Mouse (Mus musculus): Measurements from ENCODE around the gene Ahsg. TPM values are rescaled to one million over a fixed set of nuclear protein-coding genes. Genes with fewer than 3 reads are reported as not detected.
"Not testable (repeated sequence)": the region's sequence is repeated elsewhere in the genome, so short reads cannot be mapped to it uniquely, and the experiment has no call there.

Ahsg gene
- polyA plus RNA-seq, 2 experiments: 1.4 TPM; not detected in 1

- Histone ChIP-seq H3K4me1 (ENCODE audit: control insufficient read depth, insufficient read depth, low read length) (no peaks in the 10 kb centered on the region), H3K27me3 (ENCODE audit: control insufficient read depth, insufficient read depth, low read length) (no peaks in the 10 kb centered on the region), H3K36me3 (ENCODE audit: control insufficient read depth, insufficient read depth, low read length) (no peaks in the 10 kb centered on the region), H3K9ac (ENCODE audit: low read depth, low read length, severe bottlenecking) (no peak overlapping the region), H3K4me3 (replicated peaks; ENCODE audit: low read length) (no peak overlapping the region), H3K27ac (replicated peaks; ENCODE audit: low read depth, low read length) (no peak overlapping the region), H3K4me2 (replicated peaks; ENCODE audit: low read depth, low read length, severe bottlenecking) (no peak overlapping the region), H3K9me3 (ENCODE audit: control insufficient read depth, low read length) (no peaks in the 10 kb centered on the region)
- 74% methylated on average over 2 of the region's 2 CpGs for WGBS
- ATAC-seq (ENCODE audit: low FRiP score, low read depth) (no peak), DNase-seq (ENCODE audit: low spot score) (no peak)
- TF ChIP-seq POLR2A (IDR thresholded peaks at IDR 0.05; ENCODE audit: borderline replicate concordance, extremely low read depth, insufficient read depth, insufficient read length): no peak
Measured at GRCm38 (mm10) chr16:22938541-22938940, 47.5 kb downstream of the Ahsg start.

- Histone ChIP-seq H3K4me1 (ENCODE audit: control insufficient read depth, insufficient read depth, low read length) (no peaks in the 10 kb centered on the region), H3K9ac (ENCODE audit: low read depth, low read length, severe bottlenecking) (no peak overlapping the region), H3K27ac (replicated peaks; ENCODE audit: low read depth, low read length) (no peak overlapping the region), H3K4me3 (replicated peaks; ENCODE audit: low read length) (no peak overlapping the region), H3K36me3 (ENCODE audit: control insufficient read depth, insufficient read depth, low read length) (no peaks in the 10 kb centered on the region), H3K27me3 (ENCODE audit: control insufficient read depth, insufficient read depth, low read length) (no peaks in the 10 kb centered on the region), H3K9me3 (ENCODE audit: control insufficient read depth, low read length) (no peaks in the 10 kb centered on the region), H3K4me2 (replicated peaks; ENCODE audit: low read depth, low read length, severe bottlenecking) (no peak overlapping the region)
- WGBS: 83% methylated on average over 8 of the region's 8 CpGs
- DNase-seq (ENCODE audit: low spot score) (no peak), ATAC-seq (ENCODE audit: low FRiP score, low read depth) (no peak)
- TF ChIP-seq POLR2A (IDR thresholded peaks at IDR 0.05; ENCODE audit: borderline replicate concordance, extremely low read depth, insufficient read depth, insufficient read length): no peak
Measured at GRCm38 (mm10) chr16:22939120-22939695, 48.1 kb downstream of the Ahsg start.

- ATAC-seq (ENCODE audit: low FRiP score, low read depth); H3K4me3 ChIP-seq (replicated peaks; ENCODE audit: low read length): not testable (repeated sequence)
Measured at GRCm38 (mm10) chr16:22941825-22942476, 50.9 kb downstream of the Ahsg start.

GRCm38 (mm10) chr16:22947371-22947770 is 56.3 kb downstream of the Ahsg start:
- DNase-seq (ENCODE audit: low spot score): no peak
- Histone ChIP-seq H3K9me3 (ENCODE audit: control insufficient read depth, low read length) (no peaks in the 10 kb centered on the region), H3K4me2 (replicated peaks; ENCODE audit: low read depth, low read length, severe bottlenecking) (no peak overlapping the region), H3K27me3 (ENCODE audit: control insufficient read depth, insufficient read depth, low read length) (no peaks in the 10 kb centered on the region), H3K36me3 (ENCODE audit: control insufficient read depth, insufficient read depth, low read length) (no peaks in the 10 kb centered on the region), H3K27ac (replicated peaks; ENCODE audit: low read depth, low read length) (no peak overlapping the region), H3K9ac (ENCODE audit: low read depth, low read length, severe bottlenecking) (no peak overlapping the region), H3K4me3 (replicated peaks; ENCODE audit: low read length) (no peak overlapping the region), H3K4me1 (ENCODE audit: control insufficient read depth, insufficient read depth, low read length) (no peaks in the 10 kb centered on the region)
- ATAC-seq (ENCODE audit: low FRiP score, low read depth): no peak
- no peak for TF ChIP-seq POLR2A (IDR thresholded peaks at IDR 0.05; ENCODE audit: borderline replicate concordance, extremely low read depth, insufficient read depth, insufficient read length)
- WGBS: 79% methylated on average over 2 of the region's 2 CpGs

More at GRCm38 (mm10) chr16:22941825-22942476, 50.9 kb downstream of the Ahsg start:
- not testable (repeated sequence) for H3K36me3 ChIP-seq (ENCODE audit: control insufficient read depth, insufficient read depth, low read length); H3K4me1 ChIP-seq (ENCODE audit: control insufficient read depth, insufficient read depth, low read length); H3K27me3 ChIP-seq (ENCODE audit: control insufficient read depth, insufficient read depth, low read length); H3K27ac ChIP-seq (replicated peaks; ENCODE audit: low read depth, low read length); H3K9ac ChIP-seq (ENCODE audit: low read depth, low read length, severe bottlenecking); DNase-seq (ENCODE audit: low spot score); H3K9me3 ChIP-seq (ENCODE audit: control insufficient read depth, low read length); H3K4me2 ChIP-seq (replicated peaks; ENCODE audit: low read depth, low read length, severe bottlenecking)

Other genes starting within 250 kb of the Ahsg start
- gene Dgkg, start 234.1 kb upstream of the Ahsg start, polyA plus RNA-seq (2012; rRNA removed): 0.05 and 0.08 TPM in 2 replicates
- gene Dgkg, start 234.1 kb upstream of the Ahsg start, polyA plus RNA-seq (2014; fragmentation: Nextera tagmentation; extraction: Ambion mirVana): 0.26 and 0.29 TPM in 2 replicates
- not detected in 2 replicates for gene Crygs, start 79.7 kb upstream of the Ahsg start, polyA plus RNA-seq (2012; rRNA removed)
- not detected in 2 replicates for gene Crygs, start 79.7 kb upstream of the Ahsg start, polyA plus RNA-seq (2014; fragmentation: Nextera tagmentation; extraction: Ambion mirVana)
- 23.0 and 25.7 TPM in 2 replicates for gene Tbccd1, start 33.6 kb upstream of the Ahsg start, polyA plus RNA-seq (2012; rRNA removed)
- 26.0 and 27.6 TPM in 2 replicates for gene Tbccd1, start 33.6 kb upstream of the Ahsg start, polyA plus RNA-seq (2014; fragmentation: Nextera tagmentation; extraction: Ambion mirVana)
- gene Dnajb11, start 33.4 kb upstream of the Ahsg start, polyA plus RNA-seq (2012; rRNA removed): 42.2 and 58.9 TPM in 2 replicates
- 99.4 and 100 TPM in 2 replicates for gene Dnajb11, start 33.4 kb upstream of the Ahsg start, polyA plus RNA-seq (2014; fragmentation: Nextera tagmentation; extraction: Ambion mirVana)
- 0.08 and 0.12 TPM in 2 replicates for gene Fetub, start 27.1 kb downstream of the Ahsg start, polyA plus RNA-seq (2012; rRNA removed)
- 0.25 TPM in 1 of 2 replicates, not detected in the other for gene Fetub, start 27.1 kb downstream of the Ahsg start, polyA plus RNA-seq (2014; fragmentation: Nextera tagmentation; extraction: Ambion mirVana)
- not detected in 2 replicates for gene Hrg, start 59.8 kb downstream of the Ahsg start, polyA plus RNA-seq (2012; rRNA removed)
- gene Hrg, start 59.8 kb downstream of the Ahsg start, polyA plus RNA-seq (2014; fragmentation: Nextera tagmentation; extraction: Ambion mirVana): 0.11 and 0.15 TPM in 2 replicates
- 0.28 and 0.35 TPM in 2 replicates for gene Kng2, start 138.2 kb downstream of the Ahsg start, polyA plus RNA-seq (2012; rRNA removed)
- not detected in 2 replicates for gene Kng2, start 138.2 kb downstream of the Ahsg start, polyA plus RNA-seq (2014; fragmentation: Nextera tagmentation; extraction: Ambion mirVana)
- 0.23 and 0.60 TPM in 2 replicates for gene Kng1, start 166.6 kb downstream of the Ahsg start, polyA plus RNA-seq (2012; rRNA removed)
- gene Kng1, start 166.6 kb downstream of the Ahsg start, polyA plus RNA-seq (2014; fragmentation: Nextera tagmentation; extraction: Ambion mirVana): 0.14 TPM in 1 of 2 replicates, not detected in the other
- gene Eif4a2, start 216.2 kb downstream of the Ahsg start, polyA plus RNA-seq (2012; rRNA removed): 640 and 683 TPM in 2 replicates
- gene Eif4a2, start 216.2 kb downstream of the Ahsg start, polyA plus RNA-seq (2014; fragmentation: Nextera tagmentation; extraction: Ambion mirVana): 260 and 283 TPM in 2 replicates
- gene Rfc4, start 236.5 kb downstream of the Ahsg start, polyA plus RNA-seq (2012; rRNA removed): 9.0 and 12.1 TPM in 2 replicates
- 90.1 and 91.4 TPM in 2 replicates for gene Rfc4, start 236.5 kb downstream of the Ahsg start, polyA plus RNA-seq (2014; fragmentation: Nextera tagmentation; extraction: Ambion mirVana)